Comparison of ENCODE assay signal across 9 mouse cellular contexts in genomic region chr12:101767306-101768053, GRCm38 (mm10). TPM values are rescaled to one million over a fixed set of nuclear protein-coding genes. Genes with fewer than 3 reads are reported as not detected.
DNase-seq lines count a peak whose midpoint lies in the region; ATAC-seq and TF ChIP-seq lines count a peak whose summit lies in the region.
"Had no signal": no experiment of that assay in that cellular context is flagged by ENCODE, and none has a peak within 500 bp of the region (broad histone marks: within the 10 kb centered on the region; RNA-seq: fewer than 3 reads in every experiment).

No protein-coding gene starts in this region.

- H3K4me3 ChIP-seq in heart, embryonic 16.5 days (ENCODE audit: low read length), result no peak overlapping the region
- no peak overlapping the region for H3K4me3 ChIP-seq in liver, postnatal 0 days (ENCODE audit: low read depth, low read length)
- H3K4me3 ChIP-seq: myocyte had no signal

- no peak overlapping the region for H3K4me2 ChIP-seq in heart, embryonic 16.5 days (ENCODE audit: low read depth, low read length)
- no peak overlapping the region for H3K4me2 ChIP-seq in liver, postnatal 0 days (ENCODE audit: low read depth, low read length)

- H3K27me3 ChIP-seq in heart, embryonic 16.5 days (ENCODE audit: control insufficient read depth, insufficient read depth, low read length), result no peaks in the 10 kb centered on the region
- H3K27me3 ChIP-seq in liver, postnatal 0 days (ENCODE audit: insufficient read depth, low read length), result no peaks in the 10 kb centered on the region

- peak; percentile 45 to 48 for DNase-seq in cerebellum, postnatal 10 days
- no peak for DNase-seq in cerebellum, adult 8-10 months
- peak; percentile 67 for DNase-seq in adipocyte (ENCODE audit: low spot score)
- DNase-seq in liver, postnatal 0 days, result peak; percentile 49
- no peak for DNase-seq in thymus, postnatal 14 days
- DNase-seq in gastrocnemius, postnatal 10 days, result no peak
- no peak for DNase-seq in left cerebral cortex, adult 9 months (ENCODE audit: low spot score in 2 of 2)

- H3K36me3 ChIP-seq in heart, embryonic 16.5 days (ENCODE audit: control insufficient read depth, insufficient read depth), result no peaks in the 10 kb centered on the region
- no peaks in the 10 kb centered on the region for H3K36me3 ChIP-seq in liver, postnatal 0 days (replicated peaks; ENCODE audit: insufficient read depth, low read length)

- H3K4me1 ChIP-seq in heart, embryonic 16.5 days (ENCODE audit: control insufficient read depth, insufficient read depth, low read length), result peaks cover 6% of the 10 kb centered on the region
- peaks cover 5% of the 10 kb centered on the region; the same call in 1 of the 2 replicates for H3K4me1 ChIP-seq in liver, postnatal 0 days (ENCODE audit: insufficient read depth)

- WGBS in heart, embryonic 16.5 days, result 29% methylated on average over 9 of the region's 9 CpGs
- 47% methylated on average over 9 of the region's 9 CpGs for WGBS in liver, postnatal 0 days (ENCODE audit: insufficient replicate concordance)

- no peaks in the 10 kb centered on the region for H3K9me3 ChIP-seq in heart, embryonic 16.5 days (replicated peaks; ENCODE audit: control insufficient read depth, low read length)
- H3K9me3 ChIP-seq in liver, postnatal 0 days (ENCODE audit: low read length), result no peaks in the 10 kb centered on the region

- no peak for TF ChIP-seq EP300 in liver, postnatal 0 days (IDR thresholded peaks at IDR 0.05; ENCODE audit: low read depth)

- TF ChIP-seq CTCF in liver, postnatal 0 days (IDR thresholded peaks at IDR 0.05; ENCODE audit: low read depth), result no peak

- no peak overlapping the region for H3K9ac ChIP-seq in heart, embryonic 16.5 days (ENCODE audit: low read length)
- no peak overlapping the region for H3K9ac ChIP-seq in liver, postnatal 0 days (replicated peaks)

- peak overlapping the region; percentile 73 for H3K27ac ChIP-seq in heart, embryonic 16.5 days (ENCODE audit: low read length)
- no peak overlapping the region for H3K27ac ChIP-seq in liver, postnatal 0 days (ENCODE audit: low read depth)

- ATAC-seq in heart, embryonic 16.5 days (replicated peaks; ENCODE audit: extremely low read depth, insufficient read depth, low FRiP score), result peak; percentile 46
- peak; percentile 86 for ATAC-seq in liver, postnatal 0 days

RNA-seq across cellular contexts. Expression of gene Tc2n, which starts 49.2 kb away (rescaled TPM):
- polyA plus RNA-seq in heart, embryonic 16.5 days (2015; fragmentation: Nextera tagmentation; extraction: Ambion mirVana), result 0.35 and 1.3 TPM in 2 replicates
- polyA plus RNA-seq in liver, postnatal 0 days (2015; fragmentation: Nextera tagmentation; extraction: Ambion mirVana), result 0.20 and 0.33 TPM in 2 replicates
- under 1 TPM; 0.16 to 0.32 TPM for total RNA-seq in gastrocnemius, postnatal 10 days (2021)
- polyA plus RNA-seq: myocyte had no signal

RNA-seq across cellular contexts. Expression of gene Fbln5, which starts 51.4 kb away (rescaled TPM):
- 125 and 161 TPM in 2 replicates for polyA plus RNA-seq in heart, embryonic 16.5 days (2015; fragmentation: Nextera tagmentation; extraction: Ambion mirVana)
- polyA plus RNA-seq in liver, postnatal 0 days (2015; fragmentation: Nextera tagmentation; extraction: Ambion mirVana), result 10.7 TPM in 2 replicates
- total RNA-seq in gastrocnemius, postnatal 10 days (2021), result 10 to 100 TPM; 47.8 to 56.1 TPM

Comparison
In these comparisons a context has a peak if more than half of its experiments do, and no peak if none do; other contexts are left out.
1. DNase-seq: peak in cerebellum, postnatal 10 days (2 of 2), adipocyte (single experiment) and liver, postnatal 0 days (single experiment); none in cerebellum, adult 8-10 months (single experiment), thymus, postnatal 14 days (single experiment), gastrocnemius, postnatal 10 days (single experiment) and left cerebral cortex, adult 9 months (0 of 2).
2. RNA of gene Fbln5, which starts 51.4 kb away (polyA plus RNA-seq): 125 to 161 TPM in heart, embryonic 16.5 days; 10.7 TPM in liver, postnatal 0 days; every median in the first group is over 10 times any median in the second.